Mouse (Mus musculus): ENCODE data around the gene Fam102a.

Fam102a gene

GRCm38 (mm10) chr2:32581450-32582095 is 46.4 kb downstream of the Fam102a start:
- DNase-seq (ENCODE audit: low read depth) = peak; percentile 53

- peak; percentile 76 for DNase-seq (ENCODE audit: low read depth)
These were observed 48.0 kb downstream of the Fam102a start for GRCm38 (mm10) chr2:32582830-32583799.

- no peak for DNase-seq (ENCODE audit: low read depth)
These were observed 50.1 kb downstream of the Fam102a start for GRCm38 (mm10) chr2:32585149-32585714.

- peak; percentile 84 for DNase-seq (ENCODE audit: low read depth)
These were observed 51.8 kb downstream of the Fam102a start, which contains the start of gene St6galnac4 for GRCm38 (mm10) chr2:32586871-32587351. Gene St6galnac4, plus strand, starts transcription at chr2:32587095.

- no peak for DNase-seq (ENCODE audit: low read depth)
These were observed 52.7 kb downstream of the Fam102a start for GRCm38 (mm10) chr2:32587731-32588321.

GRCm38 (mm10) chr2:32589213-32589795 is 54.2 kb downstream of the Fam102a start:
- no peak for DNase-seq (ENCODE audit: low read depth)

- no peak for DNase-seq (ENCODE audit: low read depth)
These were observed 55.1 kb downstream of the Fam102a start for GRCm38 (mm10) chr2:32590224-32590623.

GRCm38 (mm10) chr2:32591249-32591648 is 56.1 kb downstream of the Fam102a start:
- no peak for DNase-seq (ENCODE audit: low read depth)

- DNase-seq (ENCODE audit: low read depth) = no peak
These were observed 61.6 kb downstream of the Fam102a start for GRCm38 (mm10) chr2:32596725-32597124.

- DNase-seq (ENCODE audit: low read depth) = no peak
These were observed 62.1 kb downstream of the Fam102a start for GRCm38 (mm10) chr2:32597248-32597647.

- DNase-seq (ENCODE audit: low read depth) = no peak
These were observed 62.6 kb downstream of the Fam102a start for GRCm38 (mm10) chr2:32597699-32598098.

GRCm38 (mm10) chr2:32598506-32598905 is 63.4 kb downstream of the Fam102a start:
- no peak for DNase-seq (ENCODE audit: low read depth)

- no peak for DNase-seq (ENCODE audit: low read depth)
These were observed 64.3 kb downstream of the Fam102a start, which contains the start of gene St6galnac6 for GRCm38 (mm10) chr2:32599409-32599808. Gene St6galnac6, plus strand, starts transcription at chr2:32599709.

- no peak for DNase-seq (ENCODE audit: low read depth)
These were observed 66.4 kb downstream of the Fam102a start for GRCm38 (mm10) chr2:32601417-32602065.

- no peak for DNase-seq (ENCODE audit: low read depth)
These were observed 67.5 kb downstream of the Fam102a start for GRCm38 (mm10) chr2:32602600-32603054.

- DNase-seq (ENCODE audit: low read depth) = no peak
These were observed 69.5 kb downstream of the Fam102a start for GRCm38 (mm10) chr2:32604631-32605030.

GRCm38 (mm10) chr2:32606161-32607142 is 71.3 kb downstream of the Fam102a start:
- DNase-seq (ENCODE audit: low read depth) = peak; percentile 82

- no peak for DNase-seq (ENCODE audit: low read depth)
These were observed 72.3 kb downstream of the Fam102a start for GRCm38 (mm10) chr2:32607262-32607947.

- DNase-seq (ENCODE audit: low read depth) = peak; percentile 80
These were observed 73.1 kb downstream of the Fam102a start for GRCm38 (mm10) chr2:32608141-32608777.
